Mouse (Mus musculus) heart, adult 2 months (tissue): ENCODE measurements around the gene Polr3gl.
A peak's percentile ranks its signal among the peaks of the same experiment; 100 is the strongest.

Source experiments
- CTCF ChIP-seq: fragments of 200-600 bp; IDR thresholded peaks from 2 replicates; pipeline ENCODE4 v1.8.1; 2022; ENCODE audit warnings: antibody characterized with exemption, mild to moderate bottlenecking, moderate library complexity
- EP300 ChIP-seq: fragments of 200-500 bp; IDR thresholded peaks from 2 replicates; pipeline ENCODE4 v1.6.1; 2011; ENCODE audit warnings: low read depth, low read length, control low read depth; ENCODE audit not compliant: insufficient read depth
- POLR2A ChIP-seq: fragments of 200-500 bp; IDR thresholded peaks from 2 replicates; pipeline ENCODE4 v1.6.1; 2011; ENCODE audit warnings: mild to moderate bottlenecking, low read depth, low read length, control low read depth; ENCODE audit not compliant: insufficient read depth

GRCm38 (mm10) chr3:96545565-96545964 lies 48.4 kb downstream of the Polr3gl start:
- TF ChIP-seq CTCF, result peak; percentile 53
- TF ChIP-seq POLR2A, result no peak
- no peak for TF ChIP-seq EP300
